Mouse (Mus musculus): ENCODE measurements around the gene Mocs2.

Gene Mocs2

DNA sequence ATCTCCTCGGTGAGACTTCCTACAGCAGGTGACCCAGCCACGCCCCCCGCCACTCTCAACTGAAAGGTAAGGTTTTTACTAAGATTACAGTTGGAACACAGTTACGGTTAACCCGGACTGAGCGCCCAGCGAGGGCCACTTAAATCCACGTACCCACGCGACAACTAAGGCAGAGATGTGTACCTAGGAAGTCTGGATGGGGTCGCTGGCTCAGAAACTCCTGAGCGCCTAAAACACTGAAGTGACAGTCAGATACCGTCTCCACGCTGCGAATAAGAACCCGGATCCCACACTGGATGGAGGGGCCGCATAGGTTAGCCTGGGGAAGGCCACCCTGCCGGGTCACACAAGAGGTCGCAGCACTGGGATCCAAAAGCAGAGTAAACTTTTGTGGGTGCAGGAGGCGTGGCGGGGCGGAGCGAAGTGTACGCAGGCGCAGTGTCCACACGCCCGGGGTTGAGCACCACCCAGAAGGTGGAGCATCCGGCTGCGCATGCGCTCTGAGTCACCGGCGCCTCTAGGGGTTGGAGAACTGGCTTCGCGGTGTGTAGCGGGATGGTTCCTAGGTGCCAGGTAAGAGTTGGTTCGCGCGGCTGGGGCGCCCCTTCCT, at the start of gene Mocs2:
Gene Mocs2, plus strand, starts transcription at position 486 of the 610 bp plus-strand sequence.
- DNase-seq (ENCODE audit: inconsistent ontology term) = peak; percentile 93

- DNase-seq (ENCODE audit: inconsistent ontology term) = peak; percentile 29
Observed at GRCm38 (mm10) chr13:114791511-114791910, 26.5 kb upstream of the Mocs2 start.

DNA sequence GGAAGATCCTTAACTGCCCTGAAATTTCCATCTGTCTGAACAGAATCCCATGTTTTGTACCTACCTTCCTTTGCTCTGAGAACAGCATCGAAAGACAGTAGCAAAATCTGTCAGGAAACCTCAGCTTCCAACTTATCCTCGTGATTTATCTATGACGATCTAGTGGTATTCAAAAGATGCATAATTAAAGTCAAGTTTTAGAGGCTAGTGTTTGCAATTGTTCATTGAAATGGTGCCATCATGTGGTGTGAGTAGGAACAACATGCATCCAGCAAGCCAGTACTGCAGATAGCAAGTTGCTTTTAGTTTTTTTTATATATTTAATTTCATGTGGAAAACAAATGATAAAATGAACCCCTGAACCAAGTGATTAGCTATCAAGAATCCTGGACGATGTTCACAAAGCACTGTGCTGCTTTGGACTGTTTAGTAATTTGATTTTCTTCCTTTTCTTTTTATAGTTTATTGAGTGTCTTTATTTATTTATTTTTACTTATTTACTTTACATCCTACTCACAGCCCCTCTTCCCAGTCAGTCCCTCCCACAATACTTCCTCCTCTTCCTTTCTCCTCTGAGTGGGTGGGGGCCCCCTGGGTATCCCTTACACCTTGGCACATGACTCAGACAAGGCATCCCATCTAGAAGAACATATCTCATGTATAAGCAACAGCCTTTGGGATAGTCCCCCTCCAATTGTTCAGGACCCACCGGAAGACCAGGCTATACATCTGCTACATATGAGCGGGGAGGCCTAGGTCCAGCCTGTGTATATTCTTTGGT, 24.6 kb upstream of the Mocs2 start:
- peak; percentile 68 for DNase-seq (ENCODE audit: inconsistent ontology term)

GRCm38 (mm10) chr13:114801857-114802256, 16.2 kb upstream of the Mocs2 start:
- DNase-seq (ENCODE audit: inconsistent ontology term) = no peak

DNA sequence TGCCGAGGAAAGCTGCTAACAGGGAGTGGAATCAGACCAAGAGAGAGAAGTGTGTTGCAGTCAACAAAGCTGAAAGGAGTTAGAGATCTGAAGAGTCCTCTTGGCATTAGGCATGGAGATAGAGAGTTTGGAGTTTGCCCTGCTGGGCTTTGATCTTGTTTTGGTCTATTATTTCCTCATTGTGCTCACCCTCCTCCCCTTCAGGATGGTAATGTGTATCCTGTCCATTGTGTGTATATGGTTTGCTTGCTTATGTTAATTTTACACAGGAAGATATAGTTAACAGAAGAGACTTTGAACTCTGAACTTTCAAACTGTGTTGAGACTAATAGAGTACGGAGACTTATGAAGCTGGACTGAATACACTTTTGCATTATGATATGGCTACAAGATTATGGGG, 15.1 kb upstream of the Mocs2 start:
- no peak for DNase-seq (ENCODE audit: inconsistent ontology term)

GRCm38 (mm10) chr13:114809624-114810210, 8.3 kb upstream of the Mocs2 start:
- peak; percentile 16 for DNase-seq (ENCODE audit: inconsistent ontology term)

- DNase-seq (ENCODE audit: inconsistent ontology term) = peak; percentile 56
Observed at GRCm38 (mm10) chr13:114818513-114818912, 477 bp downstream of the Mocs2 start.

DNA sequence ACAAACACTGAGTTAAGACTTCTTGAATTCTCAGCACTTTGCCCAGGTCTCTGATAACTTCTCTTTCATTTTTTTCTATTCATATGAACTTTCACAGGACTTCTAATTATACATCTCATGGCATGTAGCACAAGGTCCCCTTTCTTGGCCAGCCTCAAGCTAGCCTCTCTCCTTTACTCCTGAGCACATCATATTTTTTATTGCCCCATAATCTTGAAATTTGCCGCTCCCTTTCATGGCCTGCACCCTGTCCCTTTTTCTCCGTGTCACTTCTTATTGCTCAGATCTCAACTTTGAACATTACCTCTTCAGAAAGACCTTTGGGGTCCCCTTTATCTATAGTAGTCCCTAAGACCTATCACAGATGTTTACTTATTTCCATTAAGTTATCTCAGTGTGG, 4.8 kb downstream of the Mocs2 start:
- no peak for DNase-seq (ENCODE audit: inconsistent ontology term)

- DNase-seq (ENCODE audit: inconsistent ontology term) = no peak
Observed at GRCm38 (mm10) chr13:114825377-114825855, 7.4 kb downstream of the Mocs2 start.

GRCm38 (mm10) chr13:114831367-114831833, 13.4 kb downstream of the Mocs2 start:
- peak; percentile 57 for DNase-seq (ENCODE audit: inconsistent ontology term)

DNA sequence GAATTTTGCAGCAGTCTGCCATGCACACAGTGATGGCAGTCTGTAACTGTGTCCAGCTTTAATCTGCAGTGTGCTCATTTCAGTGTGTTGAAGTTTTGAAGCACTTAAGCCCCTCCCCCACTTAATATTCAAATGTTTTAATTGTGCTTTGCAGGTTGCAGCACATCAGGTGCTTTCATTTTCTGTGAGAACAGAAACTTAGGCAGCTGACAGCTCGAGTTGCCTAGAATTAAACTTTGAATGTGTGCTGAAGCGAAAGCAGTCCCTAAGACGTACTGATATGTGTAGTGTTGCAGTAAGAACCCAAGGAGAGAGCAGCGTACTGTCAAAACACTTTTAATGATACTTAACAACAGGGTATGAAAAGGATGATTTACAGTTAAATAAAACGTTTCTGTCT, 14.7 kb downstream of the Mocs2 start:
- DNase-seq (ENCODE audit: inconsistent ontology term) = no peak

DNA sequence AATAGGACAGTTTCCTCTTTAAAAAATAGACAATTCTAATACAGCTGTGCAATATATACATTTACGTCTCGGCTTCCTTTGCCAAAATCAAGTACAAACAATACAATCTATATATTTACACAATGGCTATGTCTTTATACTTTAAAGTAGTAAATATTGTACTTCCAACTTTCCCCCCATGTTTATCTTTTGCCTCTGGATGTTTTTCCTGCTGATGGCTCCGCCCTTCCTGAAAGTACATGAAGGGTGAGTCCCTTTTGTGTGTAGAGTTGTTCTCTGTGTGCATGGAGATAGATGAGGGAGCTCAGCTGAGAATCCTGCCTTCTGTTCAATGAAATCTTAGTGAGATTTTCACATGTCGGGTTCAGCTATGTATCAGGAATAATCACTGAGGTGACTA, 15.3 kb downstream of the Mocs2 start:
- DNase-seq (ENCODE audit: inconsistent ontology term) = no peak

DNA sequence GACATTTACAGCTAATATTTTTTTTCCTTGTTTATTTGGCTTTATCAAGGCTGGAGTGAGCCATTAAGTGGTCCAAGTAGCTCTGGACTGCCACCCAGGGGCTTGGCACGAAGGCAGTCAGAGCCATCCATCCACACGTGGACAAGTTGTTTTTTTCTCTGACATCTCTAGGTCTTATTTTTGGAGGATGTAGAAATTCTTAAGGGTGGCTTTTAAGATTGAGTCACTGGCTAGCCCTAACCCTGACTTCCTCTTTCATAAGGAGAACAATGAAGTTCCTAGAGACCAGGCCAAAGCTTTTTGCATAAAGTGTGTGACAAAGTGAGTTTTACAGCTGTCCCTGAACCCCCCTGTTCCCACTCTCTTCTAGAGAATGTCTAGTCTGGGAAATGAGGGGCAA, 16.5 kb downstream of the Mocs2 start:
- DNase-seq (ENCODE audit: inconsistent ontology term) = no peak

GRCm38 (mm10) chr13:114837061-114837460, 19.0 kb downstream of the Mocs2 start:
- no peak for DNase-seq (ENCODE audit: inconsistent ontology term)

GRCm38 (mm10) chr13:114838535-114838990, 20.5 kb downstream of the Mocs2 start:
- peak; percentile 95 for DNase-seq (ENCODE audit: inconsistent ontology term)

- peak; percentile 52 for DNase-seq (ENCODE audit: inconsistent ontology term)
Observed at GRCm38 (mm10) chr13:114839098-114839497, 21.1 kb downstream of the Mocs2 start.

- no peak for DNase-seq (ENCODE audit: inconsistent ontology term)
Observed at GRCm38 (mm10) chr13:114840545-114840944, 22.5 kb downstream of the Mocs2 start.

GRCm38 (mm10) chr13:114843318-114843717, 25.3 kb downstream of the Mocs2 start:
- no peak for DNase-seq (ENCODE audit: inconsistent ontology term)

DNA sequence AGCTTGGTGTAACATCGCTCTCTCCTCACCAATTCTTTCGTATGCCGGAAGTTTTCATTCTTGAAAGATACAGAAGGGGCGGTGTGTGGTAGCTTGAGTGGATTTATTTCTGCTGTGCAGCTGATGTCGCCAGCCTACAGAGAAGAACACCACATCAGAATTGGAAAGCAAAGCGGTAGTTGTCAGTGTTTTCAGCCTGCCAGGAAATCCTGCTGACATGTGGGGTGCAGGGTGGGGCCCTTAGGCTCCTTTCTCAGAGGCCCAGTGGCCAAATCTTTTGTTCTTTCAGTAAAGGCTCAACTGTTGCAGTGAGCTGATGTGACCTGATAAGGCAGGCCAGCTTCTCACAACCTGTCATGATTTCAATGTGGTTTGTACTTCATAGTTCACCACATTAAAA, 27.8 kb downstream of the Mocs2 start:
- peak; percentile 17 for DNase-seq (ENCODE audit: inconsistent ontology term)

GRCm38 (mm10) chr13:114848945-114849344, 30.9 kb downstream of the Mocs2 start:
- no peak for DNase-seq (ENCODE audit: inconsistent ontology term)

GRCm38 (mm10) chr13:114852264-114853111, 34.5 kb downstream of the Mocs2 start:
- DNase-seq (ENCODE audit: inconsistent ontology term) = no peak

DNA sequence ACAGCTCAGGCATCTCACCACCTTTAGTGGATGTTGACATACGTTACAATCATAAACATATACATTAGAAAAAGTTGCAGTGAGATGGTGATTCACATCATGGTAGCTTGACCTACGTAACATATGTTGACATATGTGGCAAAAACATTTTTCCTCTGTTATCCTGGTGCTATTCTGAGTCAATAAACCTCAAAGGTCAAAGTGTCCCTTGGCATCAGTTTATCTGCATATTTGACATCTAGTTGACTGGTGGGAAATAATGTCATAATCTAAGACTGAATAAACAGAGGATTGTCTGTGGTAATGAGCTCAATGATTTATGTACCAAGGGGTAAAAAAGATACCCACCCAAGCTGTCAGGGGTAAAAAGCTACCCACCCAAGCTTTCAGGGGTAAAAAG, 35.1 kb downstream of the Mocs2 start:
- no peak for DNase-seq (ENCODE audit: inconsistent ontology term)

Measured in Muller cell, postnatal 12 days (primary cell).